Mouse (Mus musculus): ENCODE results near the gene Dapk1. TPM values are rescaled to one million over a fixed set of nuclear protein-coding genes. Genes with fewer than 3 reads are reported as not detected.

Gene Dapk1
- polyA plus RNA-seq, 1 experiment from 2014 or later: 22.8 TPM

GRCm38 (mm10) chr13:60670605-60671004, 68.9 kb downstream of the Dapk1 start:
- H3K27ac ChIP-seq: no peak overlapping the region
- no peak overlapping the region for H3K9ac ChIP-seq
- no peak overlapping the region for H3K4me3 ChIP-seq
- WGBS: 55% methylated on average over 10 of the region's 10 CpGs
- H3K4me2 ChIP-seq: no peak overlapping the region
- no peaks in the 10 kb centered on the region for H3K27me3 ChIP-seq
- H3K36me3 ChIP-seq: no peaks in the 10 kb centered on the region
- peaks cover 17% of the 10 kb centered on the region for H3K4me1 ChIP-seq
- ATAC-seq (ENCODE audit: insufficient number of reproducible peaks, low FRiP score, low TSS enrichment, low read depth): no peak
- no peaks in the 10 kb centered on the region for H3K9me3 ChIP-seq

DNA sequence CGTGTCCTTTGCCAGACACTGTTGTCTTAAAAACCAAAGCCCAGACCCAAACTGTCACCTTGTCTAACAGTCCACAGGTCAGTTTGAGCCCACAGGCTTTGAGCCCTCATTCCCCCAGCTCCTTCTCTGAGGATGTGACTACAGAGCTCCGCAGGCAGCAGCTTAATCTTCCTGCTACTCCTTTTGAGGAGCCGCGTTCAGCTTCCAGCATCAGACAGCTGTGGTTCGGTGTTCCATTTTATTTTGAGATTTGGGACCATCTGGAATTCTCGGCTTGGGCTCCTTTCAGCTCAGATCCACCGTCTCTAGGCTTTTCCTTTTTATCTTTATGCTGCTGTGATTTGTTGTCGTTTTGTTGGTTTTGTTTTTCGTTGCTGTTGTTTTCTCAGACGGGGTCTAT, 69.5 kb downstream of the Dapk1 start:
- H3K36me3 ChIP-seq: no peaks in the 10 kb centered on the region
- H3K4me1 ChIP-seq: peaks cover 17% of the 10 kb centered on the region
- 49% methylated on average over 10 of the region's 10 CpGs for WGBS
- ATAC-seq (ENCODE audit: insufficient number of reproducible peaks, low FRiP score, low TSS enrichment, low read depth): no peak
- no peak overlapping the region for H3K4me2 ChIP-seq
- H3K27ac ChIP-seq: no peak overlapping the region
- H3K4me3 ChIP-seq: no peak overlapping the region
- H3K27me3 ChIP-seq: no peaks in the 10 kb centered on the region
- H3K9ac ChIP-seq: no peak overlapping the region
- no peaks in the 10 kb centered on the region for H3K9me3 ChIP-seq

DNA sequence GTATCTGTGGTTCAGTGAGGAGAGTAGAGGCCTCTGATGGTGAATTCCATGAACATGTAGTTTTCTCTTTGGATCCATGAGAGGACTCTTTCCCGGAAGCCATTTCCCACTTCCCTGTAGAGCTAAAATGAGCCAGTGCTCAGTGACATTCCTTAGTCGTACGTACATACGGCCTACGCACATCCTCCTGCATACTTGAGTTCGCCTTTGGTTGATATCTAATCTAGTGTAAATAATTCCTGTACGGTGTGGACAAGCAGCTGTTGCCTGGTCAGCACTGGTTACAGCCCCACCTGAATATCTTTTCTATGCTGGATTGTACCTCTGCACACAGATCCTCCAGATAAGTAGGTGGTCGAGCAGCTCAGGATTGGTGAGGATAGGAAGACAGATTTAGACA, 70.5 kb downstream of the Dapk1 start:
- Histone ChIP-seq H3K4me1 (peaks cover 17% of the 10 kb centered on the region), H3K27me3 (no peaks in the 10 kb centered on the region), H3K27ac (no peak overlapping the region), H3K4me3 (no peak overlapping the region), H3K36me3 (no peaks in the 10 kb centered on the region), H3K9ac (no peak overlapping the region), H3K9me3 (no peaks in the 10 kb centered on the region), H3K4me2 (no peak overlapping the region)
- 84% methylated on average over 8 of the region's 8 CpGs for WGBS
- no peak for ATAC-seq (ENCODE audit: insufficient number of reproducible peaks, low FRiP score, low TSS enrichment, low read depth)

DNA sequence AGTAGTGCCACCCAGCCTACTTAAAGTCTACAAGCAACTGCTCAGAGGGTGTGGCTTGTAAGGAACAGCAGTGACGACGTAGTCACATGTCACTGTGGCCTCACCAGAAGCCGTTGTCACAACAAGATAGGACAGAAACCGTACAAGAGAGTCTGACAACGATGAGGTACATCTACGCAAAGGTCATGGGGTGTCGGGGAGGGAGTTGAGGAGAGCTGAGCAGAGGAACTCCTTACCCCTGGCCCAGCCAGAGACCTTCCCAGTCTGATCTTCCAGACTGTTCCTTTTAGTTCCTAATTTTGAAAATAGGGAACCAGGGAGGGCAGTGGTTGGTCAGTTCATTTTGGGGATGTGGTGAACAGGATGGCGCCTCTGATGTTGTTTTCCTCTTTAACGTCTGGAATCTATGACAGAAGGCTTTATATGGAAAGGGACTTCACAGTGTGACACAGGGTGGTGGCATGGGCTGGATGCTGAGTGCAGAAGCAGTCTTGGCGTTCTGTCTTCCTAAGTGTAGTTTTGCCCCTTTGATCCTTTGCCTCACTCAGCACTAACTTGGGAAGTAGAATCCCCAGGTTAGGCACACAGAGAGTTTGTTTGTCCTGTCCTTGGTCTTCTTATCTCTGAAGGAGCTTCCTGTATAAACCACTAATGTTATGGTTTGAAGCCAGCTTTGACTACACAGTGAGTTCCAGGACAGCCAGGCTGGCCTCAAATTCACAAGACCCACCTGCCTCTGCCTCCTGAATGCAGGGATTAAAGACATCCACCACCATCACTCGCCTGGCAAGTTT, 71.3 kb downstream of the Dapk1 start:
- no peak for ATAC-seq (ENCODE audit: insufficient number of reproducible peaks, low FRiP score, low TSS enrichment, low read depth)
- Histone ChIP-seq H3K4me1 (peaks cover 17% of the 10 kb centered on the region), H3K27ac (no peak overlapping the region), H3K9me3 (no peaks in the 10 kb centered on the region), H3K4me3 (no peak overlapping the region), H3K4me2 (no peak overlapping the region), H3K27me3 (no peaks in the 10 kb centered on the region), H3K9ac (no peak overlapping the region), H3K36me3 (no peaks in the 10 kb centered on the region)
- whole genome bisulfite sequencing: 86% methylated on average over 11 of the region's 11 CpGs

- no peak overlapping the region for H3K4me3 ChIP-seq
- no peak overlapping the region for H3K27ac ChIP-seq
- no peak overlapping the region for H3K4me2 ChIP-seq
- H3K9me3 ChIP-seq: no peaks in the 10 kb centered on the region
- H3K36me3 ChIP-seq: no peaks in the 10 kb centered on the region
- no peak for ATAC-seq (ENCODE audit: insufficient number of reproducible peaks, low FRiP score, low TSS enrichment, low read depth)
- H3K27me3 ChIP-seq: no peaks in the 10 kb centered on the region
- H3K9ac ChIP-seq: no peak overlapping the region
- H3K4me1 ChIP-seq: peaks cover 17% of the 10 kb centered on the region
- WGBS: 11% methylated on average over 2 of the region's 2 CpGs
These were observed 72.6 kb downstream of the Dapk1 start for GRCm38 (mm10) chr13:60674301-60674700.

GRCm38 (mm10) chr13:60674911-60675310, 73.2 kb downstream of the Dapk1 start:
- Histone ChIP-seq H3K27me3 (no peaks in the 10 kb centered on the region), H3K4me2 (no peak overlapping the region), H3K27ac (no peak overlapping the region), H3K36me3 (no peaks in the 10 kb centered on the region), H3K4me3 (no peak overlapping the region), H3K9ac (no peak overlapping the region), H3K9me3 (no peaks in the 10 kb centered on the region), H3K4me1 (peaks cover 16% of the 10 kb centered on the region)
- 12% methylated on average over 9 of the region's 9 CpGs for WGBS
- no peak for ATAC-seq (ENCODE audit: insufficient number of reproducible peaks, low FRiP score, low TSS enrichment, low read depth)

DNA sequence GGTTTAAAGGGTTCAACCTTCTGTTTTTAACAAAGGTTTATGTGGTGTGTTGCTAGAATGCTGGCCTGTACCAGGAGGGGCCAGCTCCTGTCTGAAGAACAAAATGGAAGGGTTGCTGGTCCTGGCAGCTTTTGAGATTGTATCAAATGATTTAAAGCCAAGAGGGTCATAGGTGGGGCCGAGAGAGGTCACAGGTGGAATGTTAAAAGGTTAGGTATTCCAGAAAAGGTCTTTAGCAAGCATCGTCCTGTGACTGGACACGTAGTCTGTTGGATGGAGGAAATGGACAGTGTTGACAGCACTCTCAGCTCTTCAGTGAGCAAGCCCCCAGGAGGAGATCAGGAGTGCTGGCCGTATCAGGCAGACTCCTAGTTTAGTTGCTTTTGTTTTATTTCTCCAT, 73.7 kb downstream of the Dapk1 start:
- ATAC-seq (ENCODE audit: insufficient number of reproducible peaks, low FRiP score, low TSS enrichment, low read depth): no peak
- Histone ChIP-seq H3K36me3 (no peaks in the 10 kb centered on the region), H3K27me3 (no peaks in the 10 kb centered on the region), H3K9me3 (no peaks in the 10 kb centered on the region), H3K4me3 (no peak overlapping the region), H3K9ac (no peak overlapping the region), H3K27ac (no peak overlapping the region), H3K4me1 (peaks cover 12% of the 10 kb centered on the region), H3K4me2 (no peak overlapping the region)
- 61% methylated on average over 4 of the region's 4 CpGs for WGBS

DNA sequence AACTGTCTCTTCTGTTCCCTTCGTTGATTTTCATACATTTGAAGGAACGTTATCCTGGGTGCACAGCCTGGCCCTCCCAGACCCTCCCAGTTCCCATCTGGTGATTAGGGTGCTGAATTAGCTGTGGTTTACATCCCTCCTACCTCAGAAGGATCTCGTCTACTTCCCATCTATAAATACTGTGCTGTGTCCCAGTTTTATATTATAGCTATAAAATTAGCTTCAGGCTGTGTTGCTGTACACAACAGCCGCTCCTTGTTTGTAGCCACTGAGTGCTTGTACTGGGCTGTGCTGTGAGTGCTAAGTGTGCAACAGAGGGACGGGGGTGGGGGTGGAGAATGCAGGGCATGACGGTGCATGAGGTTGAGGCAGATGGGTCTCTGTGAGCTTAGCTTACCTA, 77.2 kb downstream of the Dapk1 start:
- Histone ChIP-seq H3K27me3 (no peaks in the 10 kb centered on the region), H3K36me3 (no peaks in the 10 kb centered on the region), H3K9me3 (no peaks in the 10 kb centered on the region), H3K9ac (no peak overlapping the region), H3K4me2 (no peak overlapping the region), H3K4me3 (no peak overlapping the region), H3K27ac (no peak overlapping the region), H3K4me1 (peaks cover 10% of the 10 kb centered on the region)
- 39% methylated on average over 6 of the region's 6 CpGs for WGBS
- ATAC-seq (ENCODE audit: insufficient number of reproducible peaks, low FRiP score, low TSS enrichment, low read depth): no peak

- H3K27ac ChIP-seq: no peak overlapping the region
- 84% methylated on average over 15 of the region's 15 CpGs for WGBS
- peaks cover 37% of the 10 kb centered on the region for H3K4me1 ChIP-seq
These were observed 81.3 kb downstream of the Dapk1 start for GRCm38 (mm10) chr13:60682714-60683695.

DNA sequence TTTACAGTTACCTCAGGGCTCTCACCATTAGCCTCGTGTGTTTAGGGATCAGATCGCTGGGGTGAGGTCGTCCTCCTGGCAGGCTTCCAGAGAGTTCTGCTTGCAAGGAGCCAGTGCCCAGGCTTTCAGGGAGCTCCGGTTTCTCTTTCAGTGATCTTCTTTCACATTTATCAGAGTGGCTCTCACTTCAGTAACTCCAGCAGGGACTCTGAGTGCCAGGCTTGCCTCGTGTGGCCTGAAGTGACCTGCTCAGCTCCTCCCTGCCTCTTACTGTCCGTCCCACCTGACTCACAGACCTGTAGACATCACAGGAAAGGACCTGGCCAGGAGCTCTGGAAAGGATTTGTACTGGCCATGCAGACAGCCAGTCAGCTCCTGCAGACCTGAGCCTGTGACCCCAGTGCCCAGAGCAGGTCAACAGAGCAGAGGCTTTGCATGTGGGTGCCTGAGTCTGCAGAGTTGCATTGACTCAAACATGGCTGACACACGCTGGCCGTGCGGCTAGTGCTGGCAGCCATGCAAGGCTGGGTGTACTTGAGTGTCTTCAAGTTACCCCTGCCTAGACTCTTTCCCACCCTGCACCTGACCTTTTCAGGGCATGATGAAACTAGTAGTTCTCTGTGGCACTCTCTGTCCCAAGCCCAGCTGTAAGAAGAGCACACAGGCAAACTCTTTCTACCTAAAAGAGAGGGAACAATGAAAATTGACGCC, 82.5 kb downstream of the Dapk1 start:
- Histone ChIP-seq H3K9me3 (no peaks in the 10 kb centered on the region), H3K27me3 (no peaks in the 10 kb centered on the region), H3K4me1 (peaks cover 45% of the 10 kb centered on the region), H3K9ac (no peak overlapping the region), H3K27ac (0 out of 2 replicates have a peak overlapping the region, but pooled peaks have one; percentile 3), H3K36me3 (no peaks in the 10 kb centered on the region), H3K4me3 (no peak overlapping the region), H3K4me2 (no peak overlapping the region)
- 51% methylated on average over 10 of the region's 10 CpGs for WGBS
- ATAC-seq (ENCODE audit: insufficient number of reproducible peaks, low FRiP score, low TSS enrichment, low read depth): no peak

More at GRCm38 (mm10) chr13:60682714-60683695, 81.3 kb downstream of the Dapk1 start:
- no peak overlapping the region for H3K9ac ChIP-seq
- H3K36me3 ChIP-seq: no peaks in the 10 kb centered on the region
- H3K27me3 ChIP-seq: no peaks in the 10 kb centered on the region
- ATAC-seq (ENCODE audit: insufficient number of reproducible peaks, low FRiP score, low TSS enrichment, low read depth): no peak
- no peak overlapping the region for H3K4me2 ChIP-seq
- H3K4me3 ChIP-seq: no peak overlapping the region
- no peaks in the 10 kb centered on the region for H3K9me3 ChIP-seq

DNA sequence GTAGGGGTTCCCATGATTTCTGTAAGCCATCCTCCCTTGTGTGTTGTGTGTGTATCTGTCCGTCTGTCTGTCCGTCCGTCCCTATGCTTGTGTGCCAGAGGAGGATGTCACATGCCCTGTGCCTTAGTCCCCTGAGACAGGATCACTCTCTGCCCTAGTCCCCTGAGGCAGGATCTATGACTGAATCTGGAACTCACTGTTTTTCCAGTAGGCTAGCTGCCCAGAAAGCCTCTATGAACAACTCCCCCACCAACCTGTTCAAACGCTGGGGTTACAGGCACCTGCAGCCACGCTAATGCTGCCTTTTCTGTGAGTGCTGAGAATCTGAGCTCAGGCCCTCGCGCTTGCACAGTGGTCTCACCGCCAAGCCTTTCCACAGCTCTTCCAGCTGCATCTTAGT, 83.1 kb downstream of the Dapk1 start:
- no peak for ATAC-seq (ENCODE audit: insufficient number of reproducible peaks, low FRiP score, low TSS enrichment, low read depth)
- H3K27me3 ChIP-seq: no peaks in the 10 kb centered on the region
- H3K4me3 ChIP-seq: no peak overlapping the region
- peaks cover 45% of the 10 kb centered on the region for H3K4me1 ChIP-seq
- H3K4me2 ChIP-seq: no peak overlapping the region
- no peak overlapping the region for H3K9ac ChIP-seq
- peak overlapping the region; percentile 61 for H3K27ac ChIP-seq
- no peaks in the 10 kb centered on the region for H3K36me3 ChIP-seq
- no peaks in the 10 kb centered on the region for H3K9me3 ChIP-seq
- 76% methylated on average over 8 of the region's 8 CpGs for WGBS
